Mouse (Mus musculus): ENCODE results near the gene Hepacam. TPM values are rescaled to one million over a fixed set of nuclear protein-coding genes. Genes with fewer than 3 reads are reported as not detected.

The Hepacam gene
- not detected for polyA plus RNA-seq (2017; shearing (Covaris generic))

GRCm38 (mm10) chr9:37367301-37368080, at the start of gene Hepacam:
Gene Hepacam (plus strand): TSS chr9:37367351.

GRCm38 (mm10) chr9:37347988-37348642, 19.0 kb upstream of the Hepacam start, which contains the start of gene Ccdc15:
Gene Ccdc15 (minus strand): TSS chr9:37348432.

GRCm38 (mm10) chr9:37401802-37402201, 34.7 kb downstream of the Hepacam start, which contains the start of gene Robo4:
Gene Robo4 (plus strand): TSS chr9:37401897.

GRCm38 (mm10) chr9:37432720-37433421, 65.7 kb downstream of the Hepacam start, which contains the start of gene Robo3:
Gene Robo3 (minus strand): TSS chr9:37433246.

Other genes with a start within 250 kb of the Hepacam start
- gene Pknox2, start 219.9 kb upstream of the Hepacam start, polyA plus RNA-seq (2017; shearing (Covaris generic)): not detected
- gene Tmem218, start 159.1 kb upstream of the Hepacam start, polyA plus RNA-seq (2017; shearing (Covaris generic)): 4.0 TPM
- 7.6 TPM for gene Slc37a2, start 111.6 kb upstream of the Hepacam start, polyA plus RNA-seq (2017; shearing (Covaris generic))
- gene Ccdc15, start 18.9 kb upstream of the Hepacam start, polyA plus RNA-seq (2017; shearing (Covaris generic)): 10.3 TPM
- not detected for gene Robo4, start 34.5 kb downstream of the Hepacam start, polyA plus RNA-seq (2017; shearing (Covaris generic))
- not detected for gene Robo3, start 65.9 kb downstream of the Hepacam start, polyA plus RNA-seq (2017; shearing (Covaris generic))
- 7.8 TPM for gene Msantd2, start 122.0 kb downstream of the Hepacam start, polyA plus RNA-seq (2017; shearing (Covaris generic))
- gene Esam, start 160.7 kb downstream of the Hepacam start, polyA plus RNA-seq (2017; shearing (Covaris generic)): not detected
- gene Vsig2, start 171.9 kb downstream of the Hepacam start, polyA plus RNA-seq (2017; shearing (Covaris generic)): not detected
- 5.1 TPM for gene Nrgn, start 185.6 kb downstream of the Hepacam start, polyA plus RNA-seq (2017; shearing (Covaris generic))
- 28.9 TPM for gene Siae, start 188.3 kb downstream of the Hepacam start, polyA plus RNA-seq (2017; shearing (Covaris generic))
- not detected for gene Spa17, start 246.4 kb downstream of the Hepacam start, polyA plus RNA-seq (2017; shearing (Covaris generic))